Mouse (Mus musculus): Measurements from ENCODE around the gene Chd9. TPM values are rescaled to one million over a fixed set of nuclear protein-coding genes. Genes with fewer than 3 reads are reported as not detected.

Chd9 gene
- polyA plus RNA-seq, 1 experiment from 2014 or later, result 89.0 TPM

- H3K4me1 ChIP-seq (replicated peaks), result no peaks in the 10 kb centered on the region
- no peaks in the 10 kb centered on the region for H3K9me3 ChIP-seq
- H3K27me3 ChIP-seq, result no peaks in the 10 kb centered on the region
- H3K9ac ChIP-seq, result no peak overlapping the region
- H3K4me3 ChIP-seq, result no peak overlapping the region
- 91% methylated on average over 6 of the region's 6 CpGs for WGBS
- ATAC-seq (ENCODE audit: low FRiP score), result no peak
- peaks cover 61% of the 10 kb centered on the region for H3K36me3 ChIP-seq
- H3K4me2 ChIP-seq, result no peak overlapping the region
- no peak overlapping the region for H3K27ac ChIP-seq
Measured at GRCm38 (mm10) chr8:91098106-91098505, 270.0 kb downstream of the Chd9 start.

Small RNA genes lying within 50 kb of the gene (microRNA-seq; reads per million reads assigned to microRNA genes)
- gene Gm44382, result not detected

Other genes starting within 250 kb of the Chd9 start
- gene Gm19935, start 11.0 kb upstream of the Chd9 start, polyA plus RNA-seq (2015; fragmentation: Nextera tagmentation; extraction: Ambion mirVana), result 1.9 and 3.0 TPM in 2 replicates
- 19.4 and 20.1 TPM in 2 replicates for gene Rbl2, start 241.7 kb downstream of the Chd9 start, polyA plus RNA-seq (2015; fragmentation: Nextera tagmentation; extraction: Ambion mirVana)